In the genomic region with DNA sequence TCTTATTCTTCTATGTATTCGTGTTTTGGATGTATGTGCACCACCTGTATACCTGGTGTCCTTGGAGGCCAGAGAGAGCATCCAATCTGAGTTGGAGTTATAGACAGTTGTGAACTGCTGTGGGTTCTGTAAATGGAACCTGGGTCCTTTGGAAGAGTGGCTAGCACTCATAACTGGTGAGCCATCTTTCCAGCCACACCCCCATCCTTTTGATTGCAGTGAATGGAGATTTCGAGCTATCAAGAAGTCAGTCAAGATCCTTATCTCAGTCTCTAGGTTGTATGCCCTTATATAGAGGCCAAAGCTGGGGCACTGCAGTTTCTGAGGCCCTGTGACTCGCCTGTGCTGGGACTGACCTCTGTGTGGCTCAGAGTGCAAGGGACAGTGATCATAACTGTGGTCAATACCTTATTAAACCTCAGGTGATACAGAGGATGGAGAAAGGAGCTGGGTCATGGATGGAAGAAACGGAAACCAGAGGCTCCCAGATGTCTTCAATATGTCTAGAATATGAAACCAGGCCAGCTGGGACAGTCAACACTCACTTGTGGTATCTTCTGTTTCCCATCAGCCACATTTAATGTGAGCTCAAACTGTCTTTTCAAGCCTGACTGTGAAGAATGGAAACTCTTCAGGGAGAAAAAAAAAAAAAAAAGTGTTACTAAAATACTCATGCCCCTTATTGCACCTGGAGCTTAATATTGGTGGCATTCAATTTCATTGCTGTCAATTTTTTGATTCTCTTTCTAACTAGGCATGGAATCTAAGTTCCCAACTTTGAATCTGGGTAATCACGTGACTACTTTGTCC, we compare ENCODE assay signal across 23 mouse cellular contexts.
A peak's percentile ranks its signal among the peaks of the same experiment; 100 is the strongest.
DNase-seq lines count a peak whose midpoint lies in the region; ATAC-seq and TF ChIP-seq lines count a peak whose summit lies in the region.
"Had no signal": no experiment of that assay in that cellular context is flagged by ENCODE, and none has a peak within 500 bp of the region (broad histone marks: within the 10 kb centered on the region; RNA-seq: fewer than 3 reads in every experiment).

No protein-coding gene starts in this region.

- H3K4me1 ChIP-seq in CH12.LX (ENCODE audit: control insufficient read depth in 1 of 2, insufficient read depth in 2 of 2) = peaks cover 2 to 10% of the 10 kb centered on the region in 2 experiments; a peak in 3 of 4 replicates
- peaks cover 32% of the 10 kb centered on the region for H3K4me1 ChIP-seq in limb, embryonic 10.5 days

- 83% methylated on average over 5 of the region's 5 CpGs for WGBS in limb, embryonic 10.5 days

- in situ Hi-C loops in CH12.LX (cut with MboI; ENCODE audit: low pct_ligation_motif_present, low pct_unique_long_range_greater_than_20kb, low sequenced_read_pairs) = no loop called here

- TF ChIP-seq POLR2A in CH12.LX (IDR thresholded peaks at IDR 0.05; ENCODE audit: low read depth, low read length) = no peak

- dilution Hi-C loops in CH12.LX (cut with MboI; ENCODE audit: extremely low pct_ligation_motif_present, extremely low pct_unique_long_range_greater_than_20kb, low sequenced_read_pairs) = no loop called here

- no peak for TF ChIP-seq RAD21 in CH12.LX (IDR thresholded peaks at IDR 0.05; ENCODE audit: low read depth, low read length)

- no peak overlapping the region for H3K27ac ChIP-seq in CH12.LX (ENCODE audit: insufficient read depth, low read depth)
- H3K27ac ChIP-seq in limb, embryonic 10.5 days = no peak overlapping the region
- H3K27ac ChIP-seq: embryonic facial prominence, embryonic 13.5 days; embryonic facial prominence, embryonic 15.5 days; forebrain, embryonic 10.5 days; forebrain, embryonic 12.5 days had no signal

- H3K36me3 ChIP-seq in CH12.LX (replicated peaks in 1 of 2; ENCODE audit: control insufficient read depth in 1 of 2, insufficient read depth in 1 of 2, low read length in 1 of 2) = no peaks in the 10 kb centered on the region
- H3K36me3 ChIP-seq in limb, embryonic 10.5 days = no peaks in the 10 kb centered on the region
- H3K36me3 ChIP-seq: embryonic facial prominence, embryonic 13.5 days; embryonic facial prominence, embryonic 15.5 days; forebrain, embryonic 10.5 days; forebrain, embryonic 12.5 days had no signal

- no peaks in the 10 kb centered on the region for H3K9me3 ChIP-seq in CH12.LX (replicated peaks; ENCODE audit: low read length)
- no peaks in the 10 kb centered on the region for H3K9me3 ChIP-seq in limb, embryonic 10.5 days (replicated peaks)
- H3K9me3 ChIP-seq: embryonic facial prominence, embryonic 13.5 days; embryonic facial prominence, embryonic 15.5 days; forebrain, embryonic 10.5 days; forebrain, embryonic 12.5 days had no signal

- TF ChIP-seq CTCF in CH12.LX (conservative IDR thresholded peaks at IDR 0.05 in 1 of 2, IDR thresholded peaks at IDR 0.05 in 1 of 2; ENCODE audit: low read depth in 2 of 2, low read length in 2 of 2) = no peak

- no peak for TF ChIP-seq EP300 in CH12.LX (IDR thresholded peaks at IDR 0.05; ENCODE audit: low read length)

- no peak for ATAC-seq in CD4-positive, CD25-positive, alpha-beta regulatory T cell, adult 4 months
- ATAC-seq: forebrain, embryonic 14.5 days; forebrain, embryonic 16.5 days had no signal

- peak; percentile 7 for DNase-seq in CD4-positive, CD25-positive, alpha-beta regulatory T cell, adult 2 months (ENCODE audit: low read depth, low spot score)
- peak; percentile 92 for DNase-seq in 3T3-L1 (ENCODE audit: low read depth, low spot score)
- DNase-seq in CH12.LX (ENCODE audit: extremely low read depth) = no peak
- peak; percentile 94 for DNase-seq in adipocyte (ENCODE audit: low spot score)
- no peak for DNase-seq in limb, embryonic 10.5 days (ENCODE audit: low spot score)
- DNase-seq in layer of hippocampus, postnatal 25 days (ENCODE audit: extremely low spot score in 1 of 2, low spot score in 1 of 2) = no peak
- DNase-seq: adrenal gland, adult 2 months; adrenal gland, postnatal 10 days; adrenal gland, postnatal 25 days; cerebellum, adult 11 months; cerebellum, adult 2 months; cerebellum, adult 9-10 months; cerebellum, postnatal 10 days; cerebellum, postnatal 36 days; embryo, embryonic 11 days had no signal

- H3K4me2 ChIP-seq in CH12.LX (ENCODE audit: insufficient read depth, low read depth, poor library complexity, severe bottlenecking) = no peak overlapping the region
- H3K4me2 ChIP-seq: embryonic facial prominence, embryonic 13.5 days; embryonic facial prominence, embryonic 15.5 days; forebrain, embryonic 12.5 days had no signal

- H3K79me2 ChIP-seq in CH12.LX (replicated peaks; ENCODE audit: control insufficient read depth, extremely low read depth, insufficient read depth, poor library complexity, severe bottlenecking) = no peaks in the 10 kb centered on the region

- H3K4me3 ChIP-seq in CH12.LX (replicated peaks in 1 of 3; ENCODE audit: low read depth in 2 of 3, low read length in 2 of 3, poor library complexity in 1 of 3) = no peak overlapping the region
- H3K4me3 ChIP-seq in limb, embryonic 10.5 days = no peak overlapping the region
- H3K4me3 ChIP-seq: embryonic facial prominence, embryonic 13.5 days; embryonic facial prominence, embryonic 15.5 days; erythroblast, embryonic 14.5 days; forebrain, embryonic 10.5 days; forebrain, embryonic 12.5 days had no signal

- H3K9ac ChIP-seq in CH12.LX (ENCODE audit: insufficient read depth, low read depth) = no peak overlapping the region
- H3K9ac ChIP-seq: embryonic facial prominence, embryonic 13.5 days; embryonic facial prominence, embryonic 15.5 days; forebrain, embryonic 12.5 days had no signal

- H3K27me3 ChIP-seq in CH12.LX (replicated peaks) = peaks cover 4% of the 10 kb centered on the region
- no peaks in the 10 kb centered on the region for H3K27me3 ChIP-seq in limb, embryonic 10.5 days (ENCODE audit: low read depth, poor library complexity, severe bottlenecking)
- H3K27me3 ChIP-seq: embryonic facial prominence, embryonic 13.5 days; embryonic facial prominence, embryonic 15.5 days; forebrain, embryonic 12.5 days had no signal

TF ChIP-seq in CH12.LX, 34 proteins besides CTCF, POLR2A, EP300 and RAD21:
- TF ChIP-seq ZNF384 (IDR thresholded peaks at IDR 0.05; ENCODE audit: low read depth, low read length) = peak; percentile 51
- no peak for TF ChIP-seq TCF12 (IDR thresholded peaks at IDR 0.05; ENCODE audit: low read depth, low read length)

Comparison
In these comparisons a context has a peak if more than half of its experiments do, and no peak if none do; other contexts are left out.
1. DNase-seq: peak in CD4-positive, CD25-positive, alpha-beta regulatory T cell, adult 2 months (single experiment), 3T3-L1 (single experiment) and adipocyte (single experiment); none in CH12.LX (single experiment), limb, embryonic 10.5 days (single experiment) and layer of hippocampus, postnatal 25 days (0 of 2).